22 mouse cellular contexts compared by ENCODE assay signal in genomic region chr8:91617772-91618171, GRCm38 (mm10).
A peak's percentile ranks its signal among the peaks of the same experiment; 100 is the strongest.
DNase-seq lines count a peak whose midpoint lies in the region; ATAC-seq lines count a peak whose summit lies in the region.
"Had no signal": no experiment of that assay in that cellular context is flagged by ENCODE, and none has a peak within 500 bp of the region (broad histone marks: within the 10 kb centered on the region; RNA-seq: fewer than 3 reads in every experiment).

No protein-coding gene starts in this region.

- no peaks in the 10 kb centered on the region for H3K27me3 ChIP-seq in midbrain, embryonic 14.5 days (ENCODE audit: control insufficient read depth, insufficient read depth, low read length)
- no peaks in the 10 kb centered on the region for H3K27me3 ChIP-seq in midbrain, embryonic 11.5 days (ENCODE audit: control insufficient read depth, insufficient read depth, low read length)
- H3K27me3 ChIP-seq in forebrain, embryonic 14.5 days (replicated peaks; ENCODE audit: control insufficient read depth, insufficient read depth, low read length) = 0 out of 2 replicates have a peak, but pooled peaks cover 9% of the 10 kb centered on the region
- no peaks in the 10 kb centered on the region for H3K27me3 ChIP-seq in hindbrain, embryonic 12.5 days
- no peaks in the 10 kb centered on the region for H3K27me3 ChIP-seq in midbrain, embryonic 16.5 days (ENCODE audit: control insufficient read depth, insufficient read depth, low read depth, low read length)
- H3K27me3 ChIP-seq: CH12.LX; heart, embryonic 12.5 days; liver, embryonic 13.5 days had no signal

- H3K9ac ChIP-seq in midbrain, embryonic 14.5 days (replicated peaks; ENCODE audit: low read length) = no peak overlapping the region
- no peak overlapping the region for H3K9ac ChIP-seq in midbrain, embryonic 11.5 days (ENCODE audit: low read length)
- no peak overlapping the region for H3K9ac ChIP-seq in forebrain, embryonic 14.5 days (ENCODE audit: low read length)
- no peak overlapping the region for H3K9ac ChIP-seq in hindbrain, embryonic 12.5 days
- peak overlapping the region; percentile 0; the same call in 1 of the 2 replicates for H3K9ac ChIP-seq in midbrain, embryonic 16.5 days (ENCODE audit: low read depth, low read length)
- H3K9ac ChIP-seq: heart, embryonic 12.5 days; limb, embryonic 12.5 days; liver, embryonic 13.5 days; lung, embryonic 14.5 days had no signal

- no peaks in the 10 kb centered on the region for H3K9me3 ChIP-seq in midbrain, embryonic 14.5 days (ENCODE audit: control insufficient read depth, low read length)
- H3K9me3 ChIP-seq in midbrain, embryonic 11.5 days (ENCODE audit: control insufficient read depth, low read length) = no peaks in the 10 kb centered on the region
- H3K9me3 ChIP-seq in forebrain, embryonic 14.5 days (replicated peaks; ENCODE audit: control insufficient read depth, low read length) = no peaks in the 10 kb centered on the region
- H3K9me3 ChIP-seq in hindbrain, embryonic 12.5 days (replicated peaks) = no peaks in the 10 kb centered on the region
- no peaks in the 10 kb centered on the region for H3K9me3 ChIP-seq in midbrain, embryonic 16.5 days (replicated peaks; ENCODE audit: control insufficient read depth, low read length, poor library complexity, severe bottlenecking)
- H3K9me3 ChIP-seq: heart, embryonic 12.5 days; limb, embryonic 12.5 days; liver, embryonic 13.5 days had no signal

- peak overlapping the region; percentile 56 for H3K27ac ChIP-seq in midbrain, embryonic 14.5 days (replicated peaks; ENCODE audit: low read depth, low read length)
- no peak overlapping the region for H3K27ac ChIP-seq in midbrain, embryonic 11.5 days (ENCODE audit: low read depth, low read length)
- no peak overlapping the region for H3K27ac ChIP-seq in forebrain, embryonic 14.5 days (ENCODE audit: low read depth, low read length)
- H3K27ac ChIP-seq in hindbrain, embryonic 12.5 days = peak overlapping the region; percentile 44; the same call in 1 of the 2 replicates
- H3K27ac ChIP-seq in midbrain, embryonic 16.5 days (ENCODE audit: low read length) = peak overlapping the region; percentile 54
- H3K27ac ChIP-seq: limb, embryonic 12.5 days; liver, embryonic 13.5 days; stomach, postnatal 0 days had no signal

- DNase-seq in midbrain, embryonic 14.5 days = peak; percentile 56
- DNase-seq in midbrain, embryonic 11.5 days (ENCODE audit: low spot score, missing footprints) = no peak
- DNase-seq in forebrain, embryonic 14.5 days (ENCODE audit: low spot score) = peak; percentile 65
- no peak for DNase-seq in kidney, adult 11 months
- no peak for DNase-seq in layer of hippocampus, postnatal 36 days
- DNase-seq: adrenal gland, postnatal 36 days; cerebellum, adult 18-20 months; heart, postnatal 14 days; kidney, adult 9 months; kidney, postnatal 25 days; liver, embryonic 13.5 days; lung, embryonic 14.5 days; lung, postnatal 36 days; right cerebral cortex, adult 18-20 months; thymus, postnatal 25 days had no signal

- no peak overlapping the region for H3K4me3 ChIP-seq in midbrain, embryonic 14.5 days (replicated peaks; ENCODE audit: low read depth, low read length)
- no peak overlapping the region for H3K4me3 ChIP-seq in midbrain, embryonic 11.5 days (ENCODE audit: low read depth, low read length)
- no peak overlapping the region for H3K4me3 ChIP-seq in forebrain, embryonic 14.5 days (ENCODE audit: low read depth, low read length)
- H3K4me3 ChIP-seq in hindbrain, embryonic 12.5 days = no peak overlapping the region
- H3K4me3 ChIP-seq in midbrain, embryonic 16.5 days (ENCODE audit: low read depth, low read length) = no peak overlapping the region
- H3K4me3 ChIP-seq: heart, embryonic 12.5 days; limb, embryonic 12.5 days; liver, embryonic 13.5 days; myocyte had no signal

- H3K4me1 ChIP-seq in midbrain, embryonic 14.5 days (ENCODE audit: control insufficient read depth, insufficient read depth, low read length) = peaks cover 46% of the 10 kb centered on the region
- H3K4me1 ChIP-seq in midbrain, embryonic 11.5 days (ENCODE audit: control insufficient read depth, insufficient read depth, low read length) = peaks cover 19% of the 10 kb centered on the region
- peaks cover 32% of the 10 kb centered on the region for H3K4me1 ChIP-seq in forebrain, embryonic 14.5 days (ENCODE audit: control insufficient read depth, insufficient read depth, low read length)
- H3K4me1 ChIP-seq in hindbrain, embryonic 12.5 days = peaks cover 52% of the 10 kb centered on the region
- peaks cover 34% of the 10 kb centered on the region for H3K4me1 ChIP-seq in midbrain, embryonic 16.5 days (ENCODE audit: control insufficient read depth, insufficient read depth, low read length)

- no peak for ATAC-seq in midbrain, embryonic 14.5 days (ENCODE audit: low FRiP score, low TSS enrichment)
- ATAC-seq in midbrain, embryonic 11.5 days (ENCODE audit: low FRiP score) = no peak
- ATAC-seq in forebrain, embryonic 14.5 days = peak; percentile 63
- ATAC-seq in hindbrain, embryonic 12.5 days (ENCODE audit: low FRiP score) = no peak
- ATAC-seq in midbrain, embryonic 16.5 days = peak; percentile 56; the same call in 1 of the 2 replicates

- no peaks in the 10 kb centered on the region for H3K36me3 ChIP-seq in midbrain, embryonic 14.5 days (ENCODE audit: control insufficient read depth, insufficient read depth, low read length)
- no peaks in the 10 kb centered on the region for H3K36me3 ChIP-seq in midbrain, embryonic 11.5 days (ENCODE audit: control insufficient read depth, insufficient read depth, low read length)
- no peaks in the 10 kb centered on the region for H3K36me3 ChIP-seq in forebrain, embryonic 14.5 days (ENCODE audit: control insufficient read depth, insufficient read depth, low read length)
- no peaks in the 10 kb centered on the region for H3K36me3 ChIP-seq in hindbrain, embryonic 12.5 days
- no peaks in the 10 kb centered on the region for H3K36me3 ChIP-seq in midbrain, embryonic 16.5 days (ENCODE audit: control insufficient read depth, insufficient read depth, low read length)
- H3K36me3 ChIP-seq: heart, embryonic 12.5 days; limb, embryonic 12.5 days; liver, embryonic 13.5 days had no signal

- WGBS in midbrain, embryonic 14.5 days = 47% methylated on average over 5 of the region's 5 CpGs
- 76% methylated on average over 5 of the region's 5 CpGs for WGBS in midbrain, embryonic 11.5 days
- WGBS in forebrain, embryonic 14.5 days = 32% methylated on average over 5 of the region's 5 CpGs
- 53% methylated on average over 5 of the region's 5 CpGs for WGBS in hindbrain, embryonic 12.5 days
- WGBS in midbrain, embryonic 16.5 days = 42% methylated on average over 5 of the region's 5 CpGs

- 0 out of 2 replicates have a peak overlapping the region, but pooled peaks have one; percentile 1 for H3K4me2 ChIP-seq in midbrain, embryonic 14.5 days (ENCODE audit: low read length)
- H3K4me2 ChIP-seq in midbrain, embryonic 11.5 days = no peak overlapping the region
- H3K4me2 ChIP-seq in forebrain, embryonic 14.5 days (ENCODE audit: low read length) = no peak overlapping the region
- H3K4me2 ChIP-seq in hindbrain, embryonic 12.5 days (replicated peaks) = no peak overlapping the region
- H3K4me2 ChIP-seq in midbrain, embryonic 16.5 days (ENCODE audit: low read length) = peak overlapping the region; percentile 13; the same call in 1 of the 2 replicates
- H3K4me2 ChIP-seq: heart, embryonic 12.5 days; limb, embryonic 12.5 days; liver, embryonic 13.5 days; lung, embryonic 14.5 days had no signal

Comparison
In these comparisons a context has a peak if more than half of its experiments do, and no peak if none do; other contexts are left out.
1. ATAC-seq: peak in forebrain, embryonic 14.5 days (single experiment) and midbrain, embryonic 16.5 days (single experiment); none in midbrain, embryonic 14.5 days (single experiment), midbrain, embryonic 11.5 days (single experiment) and hindbrain, embryonic 12.5 days (single experiment).
2. DNase-seq: peak in midbrain, embryonic 14.5 days (single experiment) and forebrain, embryonic 14.5 days (single experiment); none in midbrain, embryonic 11.5 days (single experiment), kidney, adult 11 months (single experiment) and layer of hippocampus, postnatal 36 days (0 of 2).
3. H3K27ac ChIP-seq: peak in midbrain, embryonic 14.5 days (single experiment), hindbrain, embryonic 12.5 days (single experiment) and midbrain, embryonic 16.5 days (single experiment); none in midbrain, embryonic 11.5 days (single experiment) and forebrain, embryonic 14.5 days (single experiment).
4. H3K4me2 ChIP-seq: peak in midbrain, embryonic 14.5 days (single experiment) and midbrain, embryonic 16.5 days (single experiment); none in midbrain, embryonic 11.5 days (single experiment), forebrain, embryonic 14.5 days (single experiment) and hindbrain, embryonic 12.5 days (single experiment).